ENCODE assay signal across 23 mouse cellular contexts in the genomic region with DNA sequence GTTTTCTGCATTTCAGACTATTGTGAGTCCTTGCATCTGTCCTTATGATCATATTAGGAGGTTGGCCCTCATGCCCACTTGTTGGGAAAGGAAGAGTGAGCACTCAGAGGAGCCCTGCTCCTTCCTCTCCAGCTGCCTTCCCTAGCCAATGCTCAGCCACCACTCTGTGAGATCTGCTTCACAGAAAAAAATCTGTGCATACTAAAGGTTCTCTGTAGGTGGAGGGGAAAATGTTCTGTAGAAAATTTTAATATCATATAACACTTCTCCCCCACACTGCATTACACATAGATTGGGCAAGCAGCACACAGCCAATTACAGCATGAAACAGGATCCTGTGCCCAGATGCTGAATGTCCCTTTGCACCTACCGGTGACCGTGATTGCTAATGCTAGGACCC.
DNase-seq lines count a peak whose midpoint lies in the region; ATAC-seq lines count a peak whose summit lies in the region.
"Had no signal": no experiment of that assay in that cellular context is flagged by ENCODE, and none has a peak within 500 bp of the region (broad histone marks: within the 10 kb centered on the region; RNA-seq: fewer than 3 reads in every experiment).

No protein-coding gene starts in this region.

- peak; percentile 89 for ATAC-seq in frontal cortex, adult (ENCODE audit: low TSS enrichment)
- 0 out of 2 replicates have a peak, but pooled peaks have one; percentile 36 for ATAC-seq in lung, embryonic 16.5 days (ENCODE audit: low read depth)
- ATAC-seq: CD4-positive, CD25-positive, alpha-beta regulatory T cell, adult 4 months; forebrain, postnatal 0 days; inflammation-experienced regulatory T-cells, adult 6 months; lung, postnatal 0 days had no signal

- H3K9ac ChIP-seq in lung, embryonic 16.5 days (ENCODE audit: low read length), result no peak overlapping the region
- H3K9ac ChIP-seq: forebrain, postnatal 0 days; hindbrain, embryonic 14.5 days; liver, embryonic 15.5 days; midbrain, embryonic 12.5 days had no signal

- DNase-seq in frontal cortex, postnatal 10 days (ENCODE audit: low spot score in 2 of 2), result no peak
- no peak for DNase-seq in lung, postnatal 4 days
- peak; percentile 17 for DNase-seq in adipocyte (ENCODE audit: low spot score)
- peak; percentile 26 to 75 for DNase-seq in left cerebral cortex, postnatal 25 days (ENCODE audit: low spot score in 2 of 2)
- no peak for DNase-seq in ovary, postnatal 36 days (ENCODE audit: low spot score)
- no peak for DNase-seq in Muller cell, postnatal 12 days (ENCODE audit: inconsistent ontology term)
- DNase-seq: adrenal gland, adult 2 months; cerebellum, adult 18-20 months; cerebellum, postnatal 25 days; forebrain, postnatal 0 days; kidney, adult 18-20 months; thymus, adult 2 months had no signal

- no peaks in the 10 kb centered on the region for H3K4me1 ChIP-seq in lung, embryonic 16.5 days (replicated peaks; ENCODE audit: control insufficient read depth, insufficient read depth, low read length)
- H3K4me1 ChIP-seq: liver, embryonic 15.5 days; midbrain, embryonic 12.5 days had no signal

- no peak overlapping the region for H3K4me3 ChIP-seq in lung, embryonic 16.5 days (ENCODE audit: low read length)
- H3K4me3 ChIP-seq: forebrain, embryonic 10.5 days; heart, embryonic 10.5 days; limb, embryonic 10.5 days; liver, embryonic 15.5 days; midbrain, embryonic 12.5 days had no signal

- no peak overlapping the region for H3K4me2 ChIP-seq in lung, embryonic 16.5 days (ENCODE audit: low read depth, low read length)
- H3K4me2 ChIP-seq: hindbrain, embryonic 14.5 days; liver, embryonic 15.5 days; midbrain, embryonic 12.5 days had no signal

- no peaks in the 10 kb centered on the region for H3K27me3 ChIP-seq in lung, embryonic 16.5 days (ENCODE audit: control insufficient read depth, insufficient read depth, low read depth, low read length)
- H3K27me3 ChIP-seq: liver, embryonic 15.5 days; midbrain, embryonic 12.5 days had no signal

- intact Hi-C loops in left cerebral cortex, postnatal 25 days (cut with DNase I), result loop anchor here (5.0 kb wide), 1 partner anchor 417 kb away; no protein-coding TSS in a partner anchor

- no peak overlapping the region for H3K27ac ChIP-seq in lung, embryonic 16.5 days (ENCODE audit: low read length)
- H3K27ac ChIP-seq: forebrain, embryonic 10.5 days; heart, embryonic 10.5 days; hindbrain, embryonic 14.5 days; limb, embryonic 10.5 days; liver, embryonic 15.5 days; midbrain, embryonic 12.5 days had no signal

- 66% methylated on average over 2 of the region's 2 CpGs for WGBS in lung, embryonic 16.5 days

- no peaks in the 10 kb centered on the region for H3K36me3 ChIP-seq in lung, embryonic 16.5 days (ENCODE audit: control insufficient read depth, insufficient read depth, low read length)
- H3K36me3 ChIP-seq: forebrain, embryonic 10.5 days; heart, embryonic 10.5 days; limb, embryonic 10.5 days; liver, embryonic 15.5 days; midbrain, embryonic 12.5 days had no signal

- H3K9me3 ChIP-seq in lung, embryonic 16.5 days (ENCODE audit: control insufficient read depth, low read length), result no peaks in the 10 kb centered on the region
- H3K9me3 ChIP-seq: forebrain, embryonic 10.5 days; heart, embryonic 10.5 days; limb, embryonic 10.5 days; liver, embryonic 15.5 days; midbrain, embryonic 12.5 days had no signal

Comparison
In these comparisons a context has a peak if more than half of its experiments do, and no peak if none do; other contexts are left out.
1. DNase-seq: peak in adipocyte (single experiment) and left cerebral cortex, postnatal 25 days (2 of 2); none in frontal cortex, postnatal 10 days (0 of 2), lung, postnatal 4 days (0 of 2), ovary, postnatal 36 days (single experiment) and Muller cell, postnatal 12 days (single experiment).